Mouse (Mus musculus): ENCODE results near the gene Lamb1. TPM values are rescaled to one million over a fixed set of nuclear protein-coding genes. Genes with fewer than 3 reads are reported as not detected.
A peak's percentile ranks its signal among the peaks of the same experiment; 100 is the strongest.

Gene Lamb1
- total RNA-seq, 2 experiments from 2014 or later = 16.8 to 17.1 TPM

DNA sequence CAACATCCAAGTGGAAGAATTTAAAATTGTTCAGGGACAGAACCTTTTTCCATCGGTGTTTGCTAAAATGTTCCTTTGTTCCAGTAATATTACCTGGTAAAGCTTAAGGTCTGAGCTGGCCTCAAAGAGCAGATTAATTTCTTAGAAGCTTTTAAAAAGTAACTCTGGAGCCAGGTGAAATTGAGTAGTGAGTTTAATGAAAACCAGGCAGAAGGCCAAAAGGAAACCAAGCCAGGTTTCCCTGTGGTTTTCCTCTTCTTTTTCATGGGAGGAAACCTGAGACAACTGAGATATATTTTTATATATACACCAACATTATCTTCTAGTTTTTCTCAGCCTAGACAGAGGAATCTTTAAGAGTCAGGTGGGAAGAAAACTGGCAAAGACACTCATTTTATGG is 56.5 kb downstream of the Lamb1 start:
- intact Hi-C loops (cut with DNase I) = no loop called here
- TF ChIP-seq CTCF (IDR thresholded peaks at IDR 0.05) = no peak
- Histone ChIP-seq H3K27ac (no peak overlapping the region), H3K4me3 (no peak overlapping the region)
- no peak for DNase-seq (ENCODE audit: extremely low spot score in 1 of 2, low spot score in 2 of 2)

- no peak for DNase-seq (ENCODE audit: extremely low spot score in 1 of 2, low spot score in 2 of 2)
- Histone ChIP-seq H3K4me3 (no peak overlapping the region), H3K27ac (no peak overlapping the region)
- TF ChIP-seq CTCF (IDR thresholded peaks at IDR 0.05) = no peak
- intact Hi-C loops (cut with DNase I) = no loop called here
These were observed 58.2 kb downstream of the Lamb1 start for GRCm38 (mm10) chr12:31323136-31323695.

- DNase-seq (ENCODE audit: extremely low spot score in 1 of 2, low spot score in 2 of 2) = no peak
- no peak overlapping the region for H3K4me3 ChIP-seq
- no peak overlapping the region for H3K27ac ChIP-seq
- TF ChIP-seq CTCF (IDR thresholded peaks at IDR 0.05) = no peak
- intact Hi-C loops (cut with DNase I) = no loop called here
These were observed 62.1 kb downstream of the Lamb1 start for GRCm38 (mm10) chr12:31327139-31327538.

- TF ChIP-seq CTCF (IDR thresholded peaks at IDR 0.05) = no peak
- Histone ChIP-seq H3K27ac (no peak overlapping the region), H3K4me3 (no peak overlapping the region)
- no peak for DNase-seq (ENCODE audit: extremely low spot score in 1 of 2, low spot score in 2 of 2)
- intact Hi-C loops (cut with DNase I) = no loop called here
These were observed 68.2 kb downstream of the Lamb1 start for GRCm38 (mm10) chr12:31333261-31333660.

DNA sequence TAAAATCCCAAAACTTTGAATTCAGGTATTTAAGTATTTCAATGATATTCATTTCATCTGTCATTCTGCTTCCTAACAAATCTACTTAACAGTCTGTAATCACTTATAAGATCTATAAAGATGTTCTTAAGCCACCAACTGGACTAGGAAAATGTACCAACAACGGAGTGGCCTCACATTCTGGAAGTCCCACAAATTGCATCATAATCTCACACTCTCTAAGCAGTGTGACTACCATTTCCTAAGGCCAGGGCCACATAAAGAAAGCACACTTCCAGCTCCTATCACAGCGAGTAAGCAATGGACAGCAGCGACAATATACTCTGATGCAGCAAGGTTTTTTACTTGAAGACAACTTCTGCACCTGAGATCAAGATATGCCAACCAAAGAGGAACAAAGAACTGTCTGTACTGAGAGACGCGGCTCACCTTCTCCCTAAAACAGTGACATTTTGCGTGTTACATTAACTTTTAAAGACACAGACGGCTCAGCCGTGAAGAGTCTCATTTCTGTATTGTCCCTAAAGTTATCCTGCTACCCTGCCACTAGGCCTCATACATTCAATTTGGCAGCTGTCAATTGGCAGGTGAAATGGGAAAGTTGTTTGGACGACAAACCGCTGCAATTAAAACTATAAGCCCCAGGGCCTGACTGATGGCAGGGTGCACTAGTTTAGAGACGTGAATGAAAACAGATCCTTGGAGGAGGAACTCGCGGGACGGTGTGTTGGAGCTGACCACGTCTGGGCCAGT is 85.3 kb downstream of the Lamb1 start:
- intact Hi-C loops (cut with DNase I) = no loop called here
- peak overlapping the region; percentile 92 for H3K27ac ChIP-seq

GRCm38 (mm10) chr12:31350944-31351928 is 86.2 kb downstream of the Lamb1 start, which contains the start of gene Dld:
TSS of gene Dld (minus strand) at chr12:31351453.
- TF ChIP-seq CTCF (IDR thresholded peaks at IDR 0.05) = no peak; the same call in 1 of the 2 replicates
- peak within 1 kb of the TSS; percentile 92 for H3K27ac ChIP-seq

More for the DNA sequence above, 85.3 kb downstream of the Lamb1 start:
- DNase-seq (ENCODE audit: extremely low spot score in 1 of 2, low spot score in 2 of 2) = no peak
- TF ChIP-seq CTCF (IDR thresholded peaks at IDR 0.05) = no peak
- peak overlapping the region; percentile 97 for H3K4me3 ChIP-seq

GRCm38 (mm10) chr12:31366428-31366827 is 101.4 kb downstream of the Lamb1 start:
- no peak overlapping the region for H3K4me3 ChIP-seq
- H3K27ac ChIP-seq = no peak overlapping the region
- TF ChIP-seq CTCF (IDR thresholded peaks at IDR 0.05) = no peak
- no peak for DNase-seq (ENCODE audit: extremely low spot score in 1 of 2, low spot score in 2 of 2)
- intact Hi-C loops (cut with DNase I) = no loop called here

More at GRCm38 (mm10) chr12:31350944-31351928, 86.2 kb downstream of the Lamb1 start, which contains the start of gene Dld:
- DNase-seq (ENCODE audit: extremely low spot score in 1 of 2, low spot score in 2 of 2) = peak; percentile 96 to 97
- intact Hi-C loops (cut with DNase I) = no loop called here
- H3K4me3 ChIP-seq = peak within 1 kb of the TSS; percentile 97

GRCm38 (mm10) chr12:31367721-31368120 is 102.7 kb downstream of the Lamb1 start:
- intact Hi-C loops (cut with DNase I) = no loop called here
- no peak overlapping the region for H3K4me3 ChIP-seq
- no peak for TF ChIP-seq CTCF (IDR thresholded peaks at IDR 0.05)
- DNase-seq (ENCODE audit: extremely low spot score in 1 of 2, low spot score in 2 of 2) = no peak
- H3K27ac ChIP-seq = no peak overlapping the region

DNA sequence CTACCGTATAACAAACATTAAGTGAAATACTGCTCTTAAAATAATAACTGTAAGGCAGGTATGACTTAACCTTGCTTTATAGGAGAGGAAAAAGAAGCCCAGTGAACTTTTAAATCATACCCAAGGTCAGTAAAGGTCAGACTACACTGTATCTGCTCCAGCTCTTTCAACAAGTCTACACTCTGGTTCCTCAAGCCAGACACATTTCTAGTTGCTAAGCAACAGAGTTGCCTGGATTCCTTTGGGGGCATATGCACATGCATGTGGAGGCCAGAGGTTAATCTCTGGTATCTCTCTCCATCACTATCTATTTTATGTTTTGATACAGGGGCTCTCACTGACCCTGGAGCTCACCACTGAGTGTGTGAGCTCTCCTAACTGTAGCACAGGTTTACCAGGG is 104.1 kb downstream of the Lamb1 start:
- H3K27ac ChIP-seq = no peak overlapping the region
- intact Hi-C loops (cut with DNase I) = no loop called here
- no peak for DNase-seq (ENCODE audit: extremely low spot score in 1 of 2, low spot score in 2 of 2)
- H3K4me3 ChIP-seq = no peak overlapping the region
- TF ChIP-seq CTCF (IDR thresholded peaks at IDR 0.05) = no peak

GRCm38 (mm10) chr12:31369656-31370055 is 104.6 kb downstream of the Lamb1 start:
- H3K4me3 ChIP-seq = no peak overlapping the region
- intact Hi-C loops (cut with DNase I) = loop anchor here (10.0 kb wide), 2 partner anchors 135 to 565 kb away; no protein-coding TSS in a partner anchor
- no peak; the same call in 1 of the 2 replicates for TF ChIP-seq CTCF (IDR thresholded peaks at IDR 0.05)

GRCm38 (mm10) chr12:31374603-31375282 is 109.7 kb downstream of the Lamb1 start:
- H3K4me3 ChIP-seq = no peak overlapping the region
- DNase-seq (ENCODE audit: extremely low spot score in 1 of 2, low spot score in 2 of 2) = peak; percentile 46 to 56
- intact Hi-C loops (cut with DNase I) = loop anchor here (10.0 kb wide), 2 partner anchors 130 to 560 kb away; no protein-coding TSS in a partner anchor
- peak; percentile 83 for TF ChIP-seq CTCF (IDR thresholded peaks at IDR 0.05)
- H3K27ac ChIP-seq = no peak overlapping the region

More at GRCm38 (mm10) chr12:31369656-31370055, 104.6 kb downstream of the Lamb1 start:
- H3K27ac ChIP-seq = no peak overlapping the region
- DNase-seq (ENCODE audit: extremely low spot score in 1 of 2, low spot score in 2 of 2) = no peak
